Mouse (Mus musculus) hindbrain, postnatal 0 days (tissue): ENCODE results near the gene Ube2e2. TPM values are rescaled to one million over a fixed set of nuclear protein-coding genes. Genes with fewer than 3 reads are reported as not detected.
"Not testable (repeated sequence)": the region's sequence is repeated elsewhere in the genome, so short reads cannot be mapped to it uniquely, and the experiment has no call there.

Experiments
- ATAC-seq: fragments of 200-750 bp; cut with Nextera tagmentation; 2 replicates; pipeline ENCODE4 v1.8.0; 2017; ENCODE audit warnings: mild to moderate bottlenecking, moderate TSS enrichment, moderate library complexity
- DNase-seq: peaks from one replicate; pipeline ENCODE4 v3.0.0-alpha.2; 2015; ENCODE audit warnings: low spot score
- H3K27ac ChIP-seq: fragments of 300-500 bp; sonication (generic); 2 replicates; pipeline ENCODE4 v1.5.1; 2014; ENCODE audit warnings: mild to moderate bottlenecking
- H3K27me3 ChIP-seq: fragments of 300-500 bp; sonication (generic); 2 replicates; pipeline ENCODE4 v1.6.1; 2014; ENCODE audit warnings: low read length, mixed read lengths; ENCODE audit not compliant: insufficient read depth
- H3K36me3 ChIP-seq: fragments of 300-500 bp; sonication (generic); 2 replicates; pipeline ENCODE4 v1.6.1; 2014; ENCODE audit warnings: low read length, mixed read lengths; ENCODE audit not compliant: insufficient read depth
- H3K4me1 ChIP-seq: fragments of 300-500 bp; sonication (generic); 2 replicates; pipeline ENCODE4 v1.6.1; 2014; ENCODE audit warnings: antibody characterized with exemption, low read length, mixed read lengths; ENCODE audit not compliant: insufficient read depth
- H3K4me2 ChIP-seq: fragments of 300-500 bp; sonication (generic); 2 replicates; pipeline ENCODE4 v1.6.1; 2014; ENCODE audit warnings: low read depth, mild to moderate bottlenecking, low read length, moderate library complexity, mixed read lengths
- H3K4me3 ChIP-seq: fragments of 300-500 bp; sonication (generic); 2 replicates; pipeline ENCODE4 v1.5.1; 2014; ENCODE audit warnings: low read length
- H3K9ac ChIP-seq: fragments of 300-500 bp; sonication (generic); replicated peaks from 2 replicates; pipeline ENCODE4 v1.6.1; 2014; ENCODE audit warnings: mild to moderate bottlenecking, low read length, moderate library complexity, mixed read lengths
- H3K9me3 ChIP-seq: fragments of 300-500 bp; sonication (generic); 2 replicates; pipeline ENCODE4 v1.6.1; 2016; ENCODE audit warnings: low read length, mixed read lengths
- CTCF ChIP-seq: IDR thresholded peaks from 2 replicates; pipeline ENCODE4 v1.5.1; 2016; ENCODE audit warnings: antibody characterized with exemption, control low read depth, low read depth
- WGBS: fragments of 180-500 bp; shearing (Covaris S2); extraction: QIAGEN DNeasy Blood & Tissue Kit; methylation state at CpG from one replicate; pipeline ENCODE4 v1.1.7; 2014; 5-methylcytosine and 5-hydroxymethylcytosine counted together
- polyA plus RNA-seq: library from polyadenylated mRNA; unstranded; fragments of >200 nt; fragmentation: Nextera tagmentation; extraction: Ambion mirVana; gene quantifications from 2 replicates; pipeline ENCODE4 v1.2.1, GENCODE M21; 2015
- total RNA-seq: library from RNA; depleted of rRNA; stranded (reverse); fragments of >200 nt; gene quantifications from 2 replicates; pipeline ENCODE4 v1.2.3, GENCODE M21; 2014

Gene Ube2e2
- total and polyA plus RNA-seq, 2 experiments from 2014 or later = 91.6 to 162 TPM

GRCm38 (mm10) chr14:18697662-18698225 lies 196.3 kb downstream of the Ube2e2 start:
- no peak overlapping the region for H3K9ac ChIP-seq
- H3K27ac ChIP-seq = no peak overlapping the region
- WGBS = 55% methylated on average over 4 of the region's 4 CpGs
- ATAC-seq = no peak
- TF ChIP-seq CTCF = no peak
- H3K4me2 ChIP-seq = no peak overlapping the region
- H3K36me3 ChIP-seq = no peaks in the 10 kb centered on the region
- H3K9me3 ChIP-seq = no peaks in the 10 kb centered on the region
- no peak overlapping the region for H3K4me3 ChIP-seq
- H3K27me3 ChIP-seq = no peaks in the 10 kb centered on the region
- DNase-seq = no peak
- no peaks in the 10 kb centered on the region for H3K4me1 ChIP-seq

- DNase-seq = not testable (repeated sequence)
Observed at GRCm38 (mm10) chr14:18696418-18696817, 197.6 kb downstream of the Ube2e2 start.

GRCm38 (mm10) chr14:18678121-18678836 lies 215.8 kb downstream of the Ube2e2 start:
- no peak overlapping the region for H3K27ac ChIP-seq
- no peak overlapping the region for H3K4me2 ChIP-seq
- 71% methylated on average over 3 of the region's 3 CpGs for WGBS
- H3K9me3 ChIP-seq = no peaks in the 10 kb centered on the region
- TF ChIP-seq CTCF = no peak
- no peak overlapping the region for H3K9ac ChIP-seq
- DNase-seq (no peak), ATAC-seq (no peak)
- no peaks in the 10 kb centered on the region for H3K36me3 ChIP-seq
- no peaks in the 10 kb centered on the region for H3K27me3 ChIP-seq
- no peaks in the 10 kb centered on the region for H3K4me1 ChIP-seq
- H3K4me3 ChIP-seq = no peak overlapping the region

More at GRCm38 (mm10) chr14:18696418-18696817, 197.6 kb downstream of the Ube2e2 start:
- not testable (repeated sequence) for ATAC-seq, H3K4me2 ChIP-seq, H3K9me3 ChIP-seq, H3K4me3 ChIP-seq, H3K4me1 ChIP-seq, H3K36me3 ChIP-seq, H3K9ac ChIP-seq, H3K27ac ChIP-seq, H3K27me3 ChIP-seq

GRCm38 (mm10) chr14:18670712-18671111 lies 223.4 kb downstream of the Ube2e2 start:
- TF ChIP-seq CTCF = no peak
- no peak for ATAC-seq
- Histone ChIP-seq H3K4me1 (no peaks in the 10 kb centered on the region), H3K4me2 (no peak overlapping the region), H3K9me3 (no peaks in the 10 kb centered on the region), H3K27me3 (no peaks in the 10 kb centered on the region), H3K36me3 (no peaks in the 10 kb centered on the region), H3K27ac (no peak overlapping the region), H3K9ac (no peak overlapping the region), H3K4me3 (no peak overlapping the region)
- WGBS = 92% methylated on average over 8 of the region's 8 CpGs
- DNase-seq = no peak

- no peak for DNase-seq
Observed at GRCm38 (mm10) chr14:18669301-18669935, 224.6 kb downstream of the Ube2e2 start.

GRCm38 (mm10) chr14:18668309-18668708 lies 225.8 kb downstream of the Ube2e2 start:
- not testable (repeated sequence) for ATAC-seq, H3K27ac ChIP-seq
- 91% methylated on average over 3 of the region's 4 CpGs for WGBS

More at GRCm38 (mm10) chr14:18669301-18669935, 224.6 kb downstream of the Ube2e2 start:
- 39% methylated on average over 2 of the region's 2 CpGs for WGBS
- Histone ChIP-seq H3K9me3 (no peaks in the 10 kb centered on the region), H3K27ac (no peak overlapping the region), H3K4me3 (no peak overlapping the region), H3K4me2 (no peak overlapping the region), H3K27me3 (no peaks in the 10 kb centered on the region), H3K36me3 (no peaks in the 10 kb centered on the region), H3K9ac (no peak overlapping the region), H3K4me1 (no peaks in the 10 kb centered on the region)
- TF ChIP-seq CTCF = no peak
- no peak for ATAC-seq

GRCm38 (mm10) chr14:18667755-18668154 lies 226.3 kb downstream of the Ube2e2 start:
- Histone ChIP-seq H3K4me1 (no peaks in the 10 kb centered on the region), H3K9me3 (no peaks in the 10 kb centered on the region), H3K27me3 (no peaks in the 10 kb centered on the region), H3K4me3 (no peak overlapping the region), H3K4me2 (no peak overlapping the region), H3K9ac (no peak overlapping the region), H3K27ac (no peak overlapping the region), H3K36me3 (no peaks in the 10 kb centered on the region)
- DNase-seq = no peak
- TF ChIP-seq CTCF = no peak
- 92% methylated on average over 2 of the region's 2 CpGs for whole genome bisulfite sequencing
- ATAC-seq = no peak

More at GRCm38 (mm10) chr14:18668309-18668708, 225.8 kb downstream of the Ube2e2 start:
- not testable (repeated sequence) for H3K9ac ChIP-seq, H3K36me3 ChIP-seq, DNase-seq, H3K4me1 ChIP-seq, H3K27me3 ChIP-seq, H3K4me2 ChIP-seq, H3K4me3 ChIP-seq, H3K9me3 ChIP-seq
